Mouse (Mus musculus) heart, adult 2 months (tissue): Measurements from ENCODE around the gene Catsperg1. TPM values are rescaled to one million over a fixed set of nuclear protein-coding genes. Genes with fewer than 3 reads are reported as not detected.

Source experiments
- DNase-seq, 2 experiments: peaks; one replicate each; pipeline ENCODE4 v3.0.0; 2021
- H3K27ac ChIP-seq: fragments of 200-600 bp; 2 replicates; pipeline ENCODE4 v1.8.1; 2022
- H3K27me3 ChIP-seq: fragments of 200-500 bp; 2 replicates; pipeline ENCODE4 v1.6.1; 2012; ENCODE audit warnings: mild to moderate bottlenecking, low read length, inconsistent platforms, mixed read lengths; ENCODE audit not compliant: control insufficient read depth, insufficient read depth
- H3K36me3 ChIP-seq: fragments of 200-500 bp; 2 replicates; pipeline ENCODE4 v1.6.1; 2012; ENCODE audit warnings: low read length, inconsistent platforms; ENCODE audit not compliant: control insufficient read depth, insufficient read depth
- H3K4me1 ChIP-seq: fragments of 200-500 bp; 2 replicates; pipeline ENCODE4 v1.6.1; 2011; ENCODE audit warnings: low read length; ENCODE audit not compliant: control insufficient read depth, insufficient read depth
- H3K4me3 ChIP-seq: fragments of 200-600 bp; 2 replicates; pipeline ENCODE4 v1.8.1; 2022
- H3K79me2 ChIP-seq: fragments of 200-500 bp; replicated peaks from 2 replicates; pipeline ENCODE4 v1.6.1; 2012; ENCODE audit warnings: mild to moderate bottlenecking, inconsistent platforms, low read length, moderate library complexity, mixed read lengths; ENCODE audit not compliant: control insufficient read depth, insufficient read depth
- H3K9ac ChIP-seq: fragments of 200-500 bp; 2 replicates; pipeline ENCODE4 v1.6.1; 2012; ENCODE audit warnings: low read depth, mild to moderate bottlenecking, control low read depth, inconsistent platforms, low read length, mixed read lengths
- CTCF ChIP-seq: fragments of 200-600 bp; IDR thresholded peaks from 2 replicates; pipeline ENCODE4 v1.8.1; 2022; ENCODE audit warnings: antibody characterized with exemption, mild to moderate bottlenecking, moderate library complexity
- EP300 ChIP-seq: fragments of 200-500 bp; IDR thresholded peaks from 2 replicates; pipeline ENCODE4 v1.6.1; 2011; ENCODE audit warnings: low read depth, low read length, control low read depth; ENCODE audit not compliant: insufficient read depth
- POLR2A ChIP-seq: fragments of 200-500 bp; IDR thresholded peaks from 2 replicates; pipeline ENCODE4 v1.6.1; 2011; ENCODE audit warnings: mild to moderate bottlenecking, low read depth, low read length, control low read depth; ENCODE audit not compliant: insufficient read depth
- WGBS: fragments of 180-500 bp; shearing (Covaris S2); methylation state at CpG from one replicate; pipeline ENCODE4 v1.1.7; 2018; 5-methylcytosine and 5-hydroxymethylcytosine counted together
- intact Hi-C: fragments of 180-260 bp; cut with DNase I; formaldehyde crosslinking; loops from one replicate; pipeline ENCODE4 v1.15.1; 2025
- polyA plus RNA-seq: library from polyadenylated mRNA; depleted of rRNA; stranded (reverse); fragments of >200 nt; gene quantifications from 2 replicates; pipeline ENCODE4 v1.2.3, GENCODE M21; 2012
- total RNA-seq, 2 experiments: library from RNA; stranded (reverse); gene quantifications; 2 replicates each; pipeline ENCODE4 v1.2.3; 2021

Gene Catsperg1
- total and polyA plus RNA-seq, 3 experiments, result 0.30 to 1.0 (median 0.34) TPM

- intact Hi-C loops, result no loop called here
- TF ChIP-seq EP300 (no peak), POLR2A (no peak), CTCF (no peak)
- Histone ChIP-seq H3K27ac (no peak overlapping the region), H3K4me3 (no peak overlapping the region), H3K4me1 (peaks cover 2% of the 10 kb centered on the region; the same call in 1 of the 2 replicates), H3K27me3 (peaks cover 6% of the 10 kb centered on the region; the same call in 1 of the 2 replicates), H3K9ac (no peak overlapping the region), H3K36me3 (no peaks in the 10 kb centered on the region), H3K79me2 (no peaks in the 10 kb centered on the region)
- DNase-seq, result no peak
- 27% methylated on average over 10 of the region's 10 CpGs for WGBS
These were observed 45.6 kb downstream of the Catsperg1 start for GRCm38 (mm10) chr7:29168121-29168695.

DNA sequence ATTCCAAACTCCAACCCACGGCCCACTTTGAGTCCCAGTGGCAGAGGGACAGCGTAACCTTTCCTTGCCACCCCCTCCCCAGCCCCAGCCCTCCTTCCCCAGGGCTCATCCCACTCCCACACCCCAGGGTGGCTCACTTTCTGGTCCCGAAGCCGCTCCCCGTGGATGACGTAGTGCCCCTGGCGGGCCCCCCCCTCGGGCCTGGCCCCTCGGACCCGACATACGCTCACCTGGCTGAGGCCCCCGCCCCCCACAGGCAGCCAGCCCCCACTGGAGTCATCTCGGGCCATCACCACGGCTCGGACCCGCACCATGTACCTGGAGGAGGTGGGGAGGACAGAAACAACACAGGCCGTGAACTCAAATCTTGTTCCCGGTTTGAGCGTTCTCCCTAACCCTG lies 46.2 kb downstream of the Catsperg1 start:
- Histone ChIP-seq H3K4me1 (peaks cover 2% of the 10 kb centered on the region; the same call in 1 of the 2 replicates), H3K36me3 (no peaks in the 10 kb centered on the region), H3K27me3 (peaks cover 6% of the 10 kb centered on the region; the same call in 1 of the 2 replicates), H3K27ac (no peak overlapping the region), H3K79me2 (no peaks in the 10 kb centered on the region), H3K4me3 (no peak overlapping the region), H3K9ac (no peak overlapping the region)
- 36% methylated on average over 18 of the region's 19 CpGs for WGBS
- TF ChIP-seq CTCF (no peak), EP300 (no peak), POLR2A (no peak)
- intact Hi-C loops, result no loop called here
- no peak for DNase-seq

- H3K79me2 ChIP-seq, result no peaks in the 10 kb centered on the region
- no peaks in the 10 kb centered on the region for H3K4me1 ChIP-seq
- DNase-seq, result peak in 1 of 2 experiments; percentile 40
- no peak overlapping the region for H3K4me3 ChIP-seq
- no peak for TF ChIP-seq POLR2A
- no peak for TF ChIP-seq EP300
- no peak for TF ChIP-seq CTCF
- no peak overlapping the region for H3K9ac ChIP-seq
- intact Hi-C loops, result no loop called here
- H3K36me3 ChIP-seq, result no peaks in the 10 kb centered on the region
- 32% methylated on average over 9 of the region's 9 CpGs for WGBS
- peaks cover 1% of the 10 kb centered on the region; the same call in 1 of the 2 replicates for H3K27me3 ChIP-seq
- H3K27ac ChIP-seq, result no peak overlapping the region
These were observed 50.9 kb downstream of the Catsperg1 start for GRCm38 (mm10) chr7:29162750-29163525.

DNA sequence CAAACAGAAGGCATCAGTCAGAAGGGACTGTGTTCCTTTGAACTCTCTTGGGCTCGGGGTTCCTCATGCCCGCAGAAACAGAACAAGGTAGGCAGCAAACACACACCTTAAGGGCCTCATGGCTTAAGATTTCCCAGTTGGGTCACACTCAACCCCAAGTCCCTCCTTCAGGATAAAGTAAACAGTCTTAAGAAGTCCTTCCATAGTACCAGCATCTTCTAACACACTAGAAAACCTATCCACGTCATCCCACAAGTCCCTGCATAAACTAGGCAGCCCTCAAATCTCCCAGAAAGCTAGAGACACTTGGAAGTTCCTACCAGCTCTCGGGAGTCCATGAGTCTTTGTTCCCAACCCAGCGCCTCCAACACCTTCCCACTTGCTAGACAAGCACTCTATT lies 51.5 kb downstream of the Catsperg1 start:
- no peak overlapping the region for H3K4me3 ChIP-seq
- intact Hi-C loops, result no loop called here
- TF ChIP-seq EP300 (no peak), CTCF (no peak), POLR2A (no peak)
- no peaks in the 10 kb centered on the region for H3K4me1 ChIP-seq
- WGBS, result 82% methylated on average over 5 of the region's 5 CpGs
- no peak overlapping the region for H3K27ac ChIP-seq
- no peaks in the 10 kb centered on the region for H3K79me2 ChIP-seq
- peaks cover 1% of the 10 kb centered on the region; the same call in 1 of the 2 replicates for H3K27me3 ChIP-seq
- H3K36me3 ChIP-seq, result no peaks in the 10 kb centered on the region
- H3K9ac ChIP-seq, result no peak overlapping the region
- no peak for DNase-seq

GRCm38 (mm10) chr7:29158264-29158663 lies 55.6 kb downstream of the Catsperg1 start:
- Histone ChIP-seq H3K79me2 (no peaks in the 10 kb centered on the region), H3K36me3 (no peaks in the 10 kb centered on the region), H3K4me1 (peaks cover 2% of the 10 kb centered on the region; the same call in 1 of the 2 replicates), H3K9ac (no peak overlapping the region), H3K4me3 (no peak overlapping the region), H3K27ac (no peak overlapping the region), H3K27me3 (peaks cover 1% of the 10 kb centered on the region; the same call in 1 of the 2 replicates)
- DNase-seq, result no peak
- TF ChIP-seq CTCF (no peak), EP300 (no peak), POLR2A (no peak)
- 7% methylated on average over 5 of the region's 5 CpGs for WGBS
- intact Hi-C loops, result no loop called here
